ENCODE assay signal across 20 mouse cellular contexts in the genomic region with DNA sequence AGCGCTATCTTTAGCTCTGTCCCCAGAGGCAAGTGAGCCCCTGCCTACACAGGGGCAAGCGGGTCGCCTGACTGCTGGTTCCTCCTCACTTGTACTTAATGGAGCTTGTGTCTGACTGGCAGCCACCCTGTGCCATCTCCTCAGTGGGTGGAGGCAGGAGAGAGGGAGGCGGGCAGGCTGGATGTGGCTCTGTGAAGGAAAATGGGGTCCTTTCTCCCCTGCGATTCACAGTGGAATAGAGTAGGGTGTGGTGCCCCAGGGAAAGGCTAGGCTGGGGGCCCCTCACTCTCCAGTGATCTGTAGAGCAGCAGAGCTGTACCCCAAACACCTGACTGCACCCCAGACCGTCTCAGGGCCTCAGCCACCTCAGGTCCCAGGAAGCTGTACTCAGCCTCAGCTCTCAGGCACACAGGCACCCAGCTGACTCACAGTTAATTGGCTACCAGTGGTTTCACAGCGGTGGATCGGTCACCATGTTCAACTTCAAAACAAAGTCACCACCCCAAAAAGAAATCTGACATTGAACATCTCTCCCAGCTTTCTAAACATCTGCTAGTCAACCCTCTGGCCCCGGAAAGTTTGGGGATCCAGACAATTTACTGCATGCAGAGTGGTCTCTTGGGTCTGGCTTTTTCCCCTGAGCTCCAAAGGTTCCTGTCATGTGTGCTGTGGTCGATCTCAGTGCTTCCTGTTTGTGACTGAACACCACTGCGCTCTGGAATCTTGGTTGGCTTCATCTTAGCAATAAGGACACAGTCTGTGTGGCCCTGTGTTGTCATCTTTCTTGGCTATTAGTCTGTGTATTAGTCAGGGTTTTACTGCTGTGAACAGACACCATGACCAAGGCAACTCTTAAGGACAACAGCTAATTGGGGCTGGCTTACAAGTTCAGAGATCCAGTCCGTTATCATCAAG. TPM values are rescaled to one million over a fixed set of nuclear protein-coding genes. Genes with fewer than 3 reads are reported as not detected.
A peak's percentile ranks its signal among the peaks of the same experiment; 100 is the strongest.
DNase-seq lines count a peak whose midpoint lies in the region; ATAC-seq and TF ChIP-seq lines count a peak whose summit lies in the region.
"Had no signal": no experiment of that assay in that cellular context is flagged by ENCODE, and none has a peak within 500 bp of the region (broad histone marks: within the 10 kb centered on the region; RNA-seq: fewer than 3 reads in every experiment).

No protein-coding gene starts in this region.

- no peak for DNase-seq in heart, postnatal 10 days
- no peak for DNase-seq in spleen, adult 2 months (ENCODE audit: low read depth in 1 of 2, low spot score in 2 of 2)
- DNase-seq in spleen, postnatal 14 days (ENCODE audit: low spot score in 2 of 2), result no peak
- DNase-seq in splenic B cell, adult 2 months (ENCODE audit: low read depth, low spot score), result peak; percentile 33
- no peak for DNase-seq in lung, postnatal 10 days
- DNase-seq: adrenal gland, postnatal 25 days; cerebellum, adult 11-12 months; embryo, embryonic 11 days; kidney, adult 9 months; layer of hippocampus, adult 9-11 months; lung, postnatal 14 days; right cerebral cortex, postnatal 4 days had no signal

- TF ChIP-seq POLR2A in spleen, adult 2 months (IDR thresholded peaks at IDR 0.05; ENCODE audit: low read depth, low read length), result no peak

- ATAC-seq in heart, embryonic 12.5 days (ENCODE audit: insufficient number of reproducible peaks, low FRiP score), result no peak
- peak; percentile 45; the same call in 1 of the 2 replicates for ATAC-seq in granulocyte monocyte progenitor cell, adult 5-6 weeks (replicated peaks; ENCODE audit: poor library complexity, severe bottlenecking)
- no peak for ATAC-seq in forebrain, embryonic 12.5 days (ENCODE audit: low FRiP score)
- ATAC-seq: CD4-positive, CD25-positive, alpha-beta regulatory T cell, adult 4 months; hindbrain, embryonic 16.5 days; midbrain, embryonic 16.5 days had no signal

- H3K4me2 ChIP-seq in heart, embryonic 12.5 days, result peak overlapping the region; percentile 24; the same call in 1 of the 2 replicates
- no peak overlapping the region for H3K4me2 ChIP-seq in forebrain, embryonic 12.5 days

- H3K27ac ChIP-seq in heart, embryonic 12.5 days (ENCODE audit: poor library complexity, severe bottlenecking), result peak overlapping the region; percentile 7
- H3K27ac ChIP-seq in spleen, adult 2 months (ENCODE audit: insufficient read depth, low read length), result peak overlapping the region; percentile 47
- no peak overlapping the region for H3K27ac ChIP-seq in forebrain, embryonic 12.5 days
- H3K27ac ChIP-seq: limb, embryonic 10.5 days; stomach, postnatal 0 days had no signal

- H3K27me3 ChIP-seq in heart, embryonic 12.5 days (replicated peaks), result no peaks in the 10 kb centered on the region
- H3K27me3 ChIP-seq in spleen, adult 2 months (ENCODE audit: control insufficient read depth, insufficient read depth, low read length), result no peaks in the 10 kb centered on the region
- H3K27me3 ChIP-seq in splenic B cell, adult 2 months (ENCODE audit: control insufficient read depth, insufficient read depth, low read length, poor library complexity, severe bottlenecking), result no peaks in the 10 kb centered on the region
- peaks cover 89% of the 10 kb centered on the region for H3K27me3 ChIP-seq in forebrain, embryonic 12.5 days

- H3K4me1 ChIP-seq in heart, embryonic 12.5 days (replicated peaks), result peaks cover 73% of the 10 kb centered on the region
- H3K4me1 ChIP-seq in spleen, adult 2 months (ENCODE audit: control insufficient read depth, insufficient read depth, insufficient read length), result peaks cover 20% of the 10 kb centered on the region; the same call in 1 of the 2 replicates
- peaks cover 33% of the 10 kb centered on the region for H3K4me1 ChIP-seq in forebrain, embryonic 12.5 days

- H3K9me3 ChIP-seq in heart, embryonic 12.5 days (replicated peaks), result no peaks in the 10 kb centered on the region
- H3K9me3 ChIP-seq in forebrain, embryonic 12.5 days, result no peaks in the 10 kb centered on the region
- H3K9me3 ChIP-seq: limb, embryonic 10.5 days had no signal

- WGBS in heart, embryonic 12.5 days, result 48% methylated on average over 12 of the region's 12 CpGs
- 19% methylated on average over 12 of the region's 12 CpGs for WGBS in spleen, adult 2 months
- 56% methylated on average over 12 of the region's 12 CpGs for WGBS in forebrain, embryonic 12.5 days

- intact Hi-C loops in heart, postnatal 10 days (cut with DNase I), result loop anchor here (2.0 kb wide), 1 partner anchor 23 kb away; no protein-coding TSS in a partner anchor

- no peaks in the 10 kb centered on the region; the same call in 1 of the 2 replicates for H3K36me3 ChIP-seq in heart, embryonic 12.5 days
- no peaks in the 10 kb centered on the region for H3K36me3 ChIP-seq in spleen, adult 2 months (ENCODE audit: control insufficient read depth, insufficient read depth, low read length)
- H3K36me3 ChIP-seq in splenic B cell, adult 2 months (ENCODE audit: control insufficient read depth, insufficient read depth, low read length, poor library complexity, severe bottlenecking), result no peaks in the 10 kb centered on the region
- H3K36me3 ChIP-seq in forebrain, embryonic 12.5 days (replicated peaks), result no peaks in the 10 kb centered on the region
- H3K36me3 ChIP-seq: limb, embryonic 10.5 days had no signal

- TF ChIP-seq CTCF in spleen, adult 2 months (IDR thresholded peaks at IDR 0.05; ENCODE audit: extremely low read depth, insufficient read depth, insufficient read length, insufficient replicate concordance), result no peak

- H3K4me3 ChIP-seq in heart, embryonic 12.5 days, result no peak overlapping the region
- no peak overlapping the region for H3K4me3 ChIP-seq in spleen, adult 2 months (ENCODE audit: extremely low read depth, insufficient read depth, insufficient read length)
- no peak overlapping the region for H3K4me3 ChIP-seq in forebrain, embryonic 12.5 days (replicated peaks)
- H3K4me3 ChIP-seq: limb, embryonic 10.5 days had no signal

- 0 out of 2 replicates have a peak overlapping the region, but pooled peaks have one; percentile 21 for H3K9ac ChIP-seq in heart, embryonic 12.5 days
- H3K9ac ChIP-seq in forebrain, embryonic 12.5 days, result no peak overlapping the region

RNA-seq across cellular contexts. Expression of a gene that starts 15.1 kb away (rescaled TPM):
- not detected in 2 replicates for polyA plus RNA-seq in heart, embryonic 12.5 days (2016; fragmentation: Nextera tagmentation; extraction: Ambion mirVana)
- not detected for total RNA-seq in heart, postnatal 10 days (2021)
- 0.12 TPM in 1 of 2 replicates, not detected in the other for polyA plus RNA-seq in spleen, adult 2 months (2012; rRNA removed)
- total RNA-seq in granulocyte monocyte progenitor cell, adult 5-6 weeks (2014; fragmentation: Nextera tagmentation), result not detected in 2 replicates
- total RNA-seq in granulocyte monocyte progenitor cell, adult 5-6 weeks (2017), result not detected in 2 replicates
- polyA plus RNA-seq in forebrain, embryonic 12.5 days (2016; fragmentation: Nextera tagmentation; extraction: Ambion mirVana), result not detected in 2 replicates
- total RNA-seq: adrenal gland, postnatal 25 days had no signal
- polyA plus RNA-seq: CD4-positive, CD25-positive, alpha-beta regulatory T cell, adult 4 months; limb, embryonic 10.5 days; stomach, postnatal 0 days had no signal

RNA-seq across cellular contexts. Expression of a gene that starts 31.0 kb away (rescaled TPM):
- polyA plus RNA-seq in heart, embryonic 12.5 days (2016; fragmentation: Nextera tagmentation; extraction: Ambion mirVana), result 41.4 and 43.0 TPM in 2 replicates
- 10 to 100 TPM; 25.5 to 27.5 TPM for total RNA-seq in heart, postnatal 10 days (2021)
- 29.1 and 30.2 TPM in 2 replicates for polyA plus RNA-seq in spleen, adult 2 months (2012; rRNA removed)
- 42.9 and 43.9 TPM in 2 replicates for total RNA-seq in granulocyte monocyte progenitor cell, adult 5-6 weeks (2014; fragmentation: Nextera tagmentation)
- total RNA-seq in granulocyte monocyte progenitor cell, adult 5-6 weeks (2017), result 66.9 and 67.0 TPM in 2 replicates
- polyA plus RNA-seq in forebrain, embryonic 12.5 days (2016; fragmentation: Nextera tagmentation; extraction: Ambion mirVana), result 71.8 and 75.5 TPM in 2 replicates
